ENCODE assay signal across 21 mouse cellular contexts in the genomic region with DNA sequence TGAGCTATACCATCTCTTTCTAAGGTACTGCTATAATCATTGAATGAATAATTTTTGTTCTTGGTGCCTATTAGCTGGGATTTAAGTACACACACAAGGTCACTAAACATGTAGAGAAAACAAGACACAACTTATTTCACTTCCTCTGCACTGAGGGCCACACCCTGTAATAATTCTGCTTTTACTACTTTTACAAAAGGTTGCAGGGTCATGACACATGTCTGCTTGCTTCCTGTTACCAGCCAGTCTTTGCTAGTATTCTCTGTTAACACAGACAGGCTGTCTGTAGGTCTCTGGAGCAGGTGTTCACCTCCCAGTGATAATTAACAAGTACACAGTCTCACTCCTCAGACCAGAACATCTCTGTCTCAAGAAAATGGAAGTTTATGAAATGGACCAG. TPM values are rescaled to one million over a fixed set of nuclear protein-coding genes. Genes with fewer than 3 reads are reported as not detected.
DNase-seq lines count a peak whose midpoint lies in the region; ATAC-seq lines count a peak whose summit lies in the region.
"Had no signal": no experiment of that assay in that cellular context is flagged by ENCODE, and none has a peak within 500 bp of the region (broad histone marks: within the 10 kb centered on the region; RNA-seq: fewer than 3 reads in every experiment).

No protein-coding gene starts in this region.

- DNase-seq in spleen, postnatal 36 days (ENCODE audit: low spot score in 2 of 2): peak; percentile 41 to 50
- no peak for DNase-seq in spleen, adult 12 weeks (ENCODE audit: low spot score)
- peak; percentile 9 to 13 for DNase-seq in monocyte, adult 2 months (ENCODE audit: low read depth in 1 of 2, low spot score in 2 of 2)
- DNase-seq in heart, embryonic 10.5 days (ENCODE audit: low spot score): no peak
- no peak for DNase-seq in cerebellum, adult 11 months
- no peak for DNase-seq in layer of hippocampus, postnatal 14 days (ENCODE audit: low spot score in 2 of 2)
- DNase-seq: adrenal gland, postnatal 10 days; cerebellum, adult 2 months; cerebellum, postnatal 36 days; gastrocnemius, postnatal 10 days; heart, adult 2 months; kidney, postnatal 4 days; liver, embryonic 13.5 days; thymus, postnatal 25 days had no signal

- no peak overlapping the region for H3K4me3 ChIP-seq in heart, embryonic 10.5 days
- H3K4me3 ChIP-seq: heart, adult 2 months; hindbrain, embryonic 12.5 days; kidney, embryonic 15.5 days; liver, embryonic 13.5 days; lung, embryonic 15.5 days; midbrain, embryonic 12.5 days; neural tube, embryonic 12.5 days had no signal

- no peaks in the 10 kb centered on the region for H3K27me3 ChIP-seq in heart, embryonic 10.5 days (ENCODE audit: insufficient read depth, poor library complexity, severe bottlenecking)
- H3K27me3 ChIP-seq: hindbrain, embryonic 12.5 days; kidney, embryonic 15.5 days; liver, embryonic 13.5 days; lung, embryonic 15.5 days; neural tube, embryonic 12.5 days had no signal

- no peaks in the 10 kb centered on the region for H3K9me3 ChIP-seq in heart, embryonic 10.5 days
- H3K9me3 ChIP-seq: hindbrain, embryonic 12.5 days; kidney, embryonic 15.5 days; liver, embryonic 13.5 days; lung, embryonic 15.5 days; midbrain, embryonic 12.5 days; neural tube, embryonic 12.5 days had no signal

- no peaks in the 10 kb centered on the region for H3K36me3 ChIP-seq in heart, embryonic 10.5 days
- H3K36me3 ChIP-seq: hindbrain, embryonic 12.5 days; kidney, embryonic 15.5 days; liver, embryonic 13.5 days; lung, embryonic 15.5 days; midbrain, embryonic 12.5 days; neural tube, embryonic 12.5 days had no signal

- no peaks in the 10 kb centered on the region for H3K4me1 ChIP-seq in heart, embryonic 10.5 days
- H3K4me1 ChIP-seq: hindbrain, embryonic 12.5 days; kidney, embryonic 15.5 days; liver, embryonic 13.5 days had no signal

- peak; percentile 32 for ATAC-seq in inflammation-experienced regulatory T-cells, adult 6 months
- ATAC-seq: forebrain, embryonic 14.5 days had no signal

- no peak overlapping the region for H3K27ac ChIP-seq in heart, embryonic 10.5 days
- H3K27ac ChIP-seq: heart, adult 2 months; hindbrain, embryonic 12.5 days; kidney, embryonic 15.5 days; liver, embryonic 13.5 days; lung, embryonic 15.5 days; midbrain, embryonic 12.5 days; neural tube, embryonic 12.5 days had no signal

RNA-seq across cellular contexts. Expression of a gene that starts 39.2 kb away (rescaled TPM):
- not detected for polyA plus RNA-seq in inflammation-experienced regulatory T-cells, adult 6 months (2017; shearing (Covaris generic))
- 1.3 and 2.0 TPM in 2 replicates for polyA plus RNA-seq in heart, embryonic 10.5 days (2016; fragmentation: Nextera tagmentation; extraction: Ambion mirVana)
- 100 to 1,000 TPM; 178 to 206 TPM for total RNA-seq in layer of hippocampus, postnatal 14 days (2021)

RNA-seq across cellular contexts. Expression of a gene that starts 48.7 kb away (rescaled TPM):
- polyA plus RNA-seq in inflammation-experienced regulatory T-cells, adult 6 months (2017; shearing (Covaris generic)): 100 to 1,000 TPM; 110 to 180 (median 175) TPM
- polyA plus RNA-seq in heart, embryonic 10.5 days (2016; fragmentation: Nextera tagmentation; extraction: Ambion mirVana): 10.3 and 16.5 TPM in 2 replicates
- 10 to 100 TPM; 31.2 to 32.6 TPM for total RNA-seq in layer of hippocampus, postnatal 14 days (2021)

Comparison
In these comparisons a context has a peak if more than half of its experiments do, and no peak if none do; other contexts are left out.
1. DNase-seq: peak in spleen, postnatal 36 days (2 of 2) and monocyte, adult 2 months (2 of 2); none in spleen, adult 12 weeks (single experiment), heart, embryonic 10.5 days (single experiment), cerebellum, adult 11 months (single experiment) and layer of hippocampus, postnatal 14 days (0 of 2).